Mouse (Mus musculus): Measurements from ENCODE around the gene Riox1. TPM values are rescaled to one million over a fixed set of nuclear protein-coding genes. Genes with fewer than 3 reads are reported as not detected.
"Not testable (repeated sequence)": the region's sequence is repeated elsewhere in the genome, so short reads cannot be mapped to it uniquely, and the experiment has no call there.

The Riox1 gene
- polyA plus RNA-seq, 1 experiment from 2014 or later = 6.9 TPM

GRCm38 (mm10) chr12:83989378-83989777 lies 39.0 kb downstream of the Riox1 start:
- 96% methylated on average over 4 of the region's 4 CpGs for WGBS

DNA sequence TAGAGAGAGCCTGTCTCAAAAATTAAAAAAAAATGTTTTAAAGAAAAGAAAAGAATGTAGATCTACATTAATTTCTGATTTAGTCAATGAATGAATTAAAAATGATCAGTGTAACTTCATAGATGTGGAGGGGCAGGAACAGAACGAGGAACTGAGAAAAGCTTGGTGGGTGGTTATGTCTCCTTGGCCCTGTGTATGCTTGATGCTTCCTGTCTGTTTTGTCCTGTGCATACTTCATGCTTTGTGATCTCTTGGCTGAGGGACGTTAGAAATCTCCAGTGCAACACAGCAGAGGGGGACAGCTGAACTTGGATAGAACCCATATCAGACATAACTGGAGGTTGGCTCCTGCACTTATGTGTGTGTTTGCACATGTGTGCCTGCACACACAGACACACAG lies 46.8 kb downstream of the Riox1 start:
- 58% methylated on average over 2 of the region's 2 CpGs for WGBS
- no peak overlapping the region for H3K4me3 ChIP-seq (ENCODE audit: low read depth, low read length)
- no peaks in the 10 kb centered on the region for H3K9me3 ChIP-seq (ENCODE audit: control insufficient read depth, low read length)
- H3K36me3 ChIP-seq (ENCODE audit: control insufficient read depth, insufficient read depth, low read length) = peaks cover 4% of the 10 kb centered on the region; the same call in 1 of the 2 replicates
- H3K27me3 ChIP-seq (ENCODE audit: control insufficient read depth, insufficient read depth, low read length) = no peaks in the 10 kb centered on the region
- DNase-seq (ENCODE audit: low spot score) = no peak
- no peak for TF ChIP-seq EP300 (optimal IDR thresholded peaks at IDR 0.05)
- 0 out of 2 replicates have a peak, but pooled peaks cover 2% of the 10 kb centered on the region for H3K4me1 ChIP-seq (replicated peaks; ENCODE audit: control insufficient read depth, insufficient read depth)
- no peak for ATAC-seq (ENCODE audit: low FRiP score, low TSS enrichment)
- no peak overlapping the region for H3K27ac ChIP-seq (replicated peaks)
- no peak overlapping the region for H3K9ac ChIP-seq (ENCODE audit: low read length)
- H3K4me2 ChIP-seq (replicated peaks; ENCODE audit: low read depth) = no peak overlapping the region

More at GRCm38 (mm10) chr12:83989378-83989777, 39.0 kb downstream of the Riox1 start:
- Histone ChIP-seq H3K27ac (replicated peaks) (no peak overlapping the region), H3K27me3 (ENCODE audit: control insufficient read depth, insufficient read depth, low read length) (no peaks in the 10 kb centered on the region), H3K36me3 (ENCODE audit: control insufficient read depth, insufficient read depth, low read length) (peaks cover 4% of the 10 kb centered on the region; the same call in 1 of the 2 replicates), H3K4me1 (replicated peaks; ENCODE audit: control insufficient read depth, insufficient read depth) (no peaks in the 10 kb centered on the region), H3K9me3 (ENCODE audit: control insufficient read depth, low read length) (no peaks in the 10 kb centered on the region), H3K4me2 (replicated peaks; ENCODE audit: low read depth) (no peak overlapping the region), H3K4me3 (ENCODE audit: low read depth, low read length) (no peak overlapping the region), H3K9ac (ENCODE audit: low read length) (no peak overlapping the region)
- TF ChIP-seq EP300 (optimal IDR thresholded peaks at IDR 0.05) (no peak), CTCF (IDR thresholded peaks at IDR 0.05; ENCODE audit: low read depth) (peak; percentile 47)
- DNase-seq (ENCODE audit: low spot score) (no peak), ATAC-seq (ENCODE audit: low FRiP score, low TSS enrichment) (no peak)

DNA sequence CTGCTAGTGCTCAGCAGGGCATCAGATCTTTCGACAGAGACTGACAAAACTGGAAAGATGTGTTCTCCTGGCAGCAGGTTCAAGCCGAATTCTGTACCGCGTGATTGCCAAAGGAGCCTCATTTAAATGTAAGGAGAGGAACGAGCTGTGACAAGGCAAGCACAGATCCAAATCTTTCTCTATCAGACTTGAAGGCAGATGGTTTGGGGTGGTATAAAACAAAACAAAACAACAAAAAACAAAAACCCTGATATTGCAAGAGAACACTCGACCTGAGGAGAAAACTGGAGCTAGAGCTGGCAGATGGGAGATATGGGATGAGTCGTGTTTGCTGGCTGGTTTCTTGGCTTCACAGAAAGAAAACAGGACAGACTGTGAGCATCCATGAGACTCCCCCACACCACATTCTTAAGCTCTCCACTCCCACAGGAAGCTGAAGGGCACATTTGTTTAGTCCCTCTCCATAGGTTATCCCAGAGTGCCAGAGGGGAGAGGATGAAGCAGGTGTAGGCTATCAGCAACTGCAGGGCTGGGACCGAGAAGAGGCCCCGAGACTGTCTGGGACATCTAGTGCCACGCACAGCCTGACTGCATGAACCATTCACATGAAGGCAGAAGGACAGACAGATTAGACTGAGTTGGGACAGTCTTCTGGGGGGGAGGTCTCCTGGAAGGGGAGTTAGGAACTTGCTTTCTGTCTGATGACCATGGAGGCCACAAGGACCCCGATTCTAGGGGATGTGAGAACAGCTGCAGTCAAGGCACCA lies 48.1 kb downstream of the Riox1 start:
- ATAC-seq (ENCODE audit: low FRiP score, low TSS enrichment) (no peak; the same call in 1 of the 2 replicates), DNase-seq (ENCODE audit: low spot score) (no peak)
- Histone ChIP-seq H3K4me2 (replicated peaks; ENCODE audit: low read depth) (no peak overlapping the region), H3K9ac (ENCODE audit: low read length) (no peak overlapping the region), H3K4me1 (replicated peaks; ENCODE audit: control insufficient read depth, insufficient read depth) (0 out of 2 replicates have a peak, but pooled peaks cover 2% of the 10 kb centered on the region), H3K9me3 (ENCODE audit: control insufficient read depth, low read length) (no peaks in the 10 kb centered on the region), H3K27ac (replicated peaks) (peak overlapping the region; percentile 83), H3K27me3 (ENCODE audit: control insufficient read depth, insufficient read depth, low read length) (no peaks in the 10 kb centered on the region), H3K4me3 (ENCODE audit: low read depth, low read length) (no peak overlapping the region), H3K36me3 (ENCODE audit: control insufficient read depth, insufficient read depth, low read length) (no peaks in the 10 kb centered on the region; the same call in 1 of the 2 replicates)
- TF ChIP-seq CTCF (IDR thresholded peaks at IDR 0.05; ENCODE audit: low read depth) (no peak), EP300 (optimal IDR thresholded peaks at IDR 0.05) (no peak)
- whole genome bisulfite sequencing = 38% methylated on average over 11 of the region's 11 CpGs

- H3K27me3 ChIP-seq (ENCODE audit: control insufficient read depth, insufficient read depth, low read length); H3K4me1 ChIP-seq (replicated peaks; ENCODE audit: control insufficient read depth, insufficient read depth); H3K9ac ChIP-seq (ENCODE audit: low read length); H3K4me2 ChIP-seq (replicated peaks; ENCODE audit: low read depth); H3K4me3 ChIP-seq (ENCODE audit: low read depth, low read length); H3K36me3 ChIP-seq (ENCODE audit: control insufficient read depth, insufficient read depth, low read length); H3K9me3 ChIP-seq (ENCODE audit: control insufficient read depth, low read length): not testable (repeated sequence)
- peak; percentile 87 for DNase-seq (ENCODE audit: low spot score)
- peak overlapping the region; percentile 45 for H3K27ac ChIP-seq (replicated peaks)
- WGBS = 23% methylated on average over 8 of the region's 8 CpGs
- peak; percentile 85 for ATAC-seq (ENCODE audit: low FRiP score, low TSS enrichment)
Observed at GRCm38 (mm10) chr12:83999237-83999636, 48.8 kb downstream of the Riox1 start.

DNA sequence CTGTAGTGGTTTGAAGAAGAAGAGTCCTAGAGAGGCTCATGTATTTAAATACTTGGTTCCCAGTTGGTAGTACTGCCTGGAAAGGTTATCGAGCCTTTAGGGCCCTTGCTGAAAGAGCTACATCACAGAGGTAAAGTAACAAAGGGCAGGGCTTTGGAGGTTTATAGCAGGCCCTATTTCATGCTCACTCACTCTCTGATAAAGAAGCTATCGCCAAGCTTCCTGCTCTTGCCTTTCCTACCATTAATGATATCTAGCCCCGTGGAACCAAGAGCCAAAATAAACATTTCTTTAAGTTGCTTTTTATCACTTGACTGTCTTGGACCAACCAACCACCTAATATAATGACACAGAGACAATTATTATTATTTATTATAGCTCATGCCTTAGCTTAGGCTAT lies 50.0 kb downstream of the Riox1 start:
- 50% methylated on average over 3 of the region's 3 CpGs for WGBS

More for the DNA sequence above, 50.0 kb downstream of the Riox1 start:
- no peaks in the 10 kb centered on the region for H3K27me3 ChIP-seq (ENCODE audit: control insufficient read depth, insufficient read depth, low read length)
- TF ChIP-seq CTCF (IDR thresholded peaks at IDR 0.05; ENCODE audit: low read depth) = no peak
- no peak for TF ChIP-seq EP300 (optimal IDR thresholded peaks at IDR 0.05)
- H3K9me3 ChIP-seq (ENCODE audit: control insufficient read depth, low read length) = no peaks in the 10 kb centered on the region
- 0 out of 2 replicates have a peak, but pooled peaks cover 2% of the 10 kb centered on the region for H3K4me1 ChIP-seq (replicated peaks; ENCODE audit: control insufficient read depth, insufficient read depth)
- H3K27ac ChIP-seq (replicated peaks) = no peak overlapping the region
- no peak overlapping the region for H3K9ac ChIP-seq (ENCODE audit: low read length)
- no peak overlapping the region for H3K4me3 ChIP-seq (ENCODE audit: low read depth, low read length)
- H3K4me2 ChIP-seq (replicated peaks; ENCODE audit: low read depth) = no peak overlapping the region
- ATAC-seq (ENCODE audit: low FRiP score, low TSS enrichment) (no peak), DNase-seq (ENCODE audit: low spot score) (no peak)
- no peaks in the 10 kb centered on the region for H3K36me3 ChIP-seq (ENCODE audit: control insufficient read depth, insufficient read depth, low read length)

Other genes with a start within 250 kb of the Riox1 start
- 2.1 and 2.5 TPM in 2 replicates for gene Papln, start 187.0 kb upstream of the Riox1 start, polyA plus RNA-seq (2015; fragmentation: Nextera tagmentation; extraction: Ambion mirVana)
- gene Numb, start 28.7 kb upstream of the Riox1 start, polyA plus RNA-seq (2015; fragmentation: Nextera tagmentation; extraction: Ambion mirVana) = 19.9 and 22.6 TPM in 2 replicates
- 0.06 TPM in 1 of 2 replicates, not detected in the other for gene Heatr4, start 34.2 kb downstream of the Riox1 start, polyA plus RNA-seq (2015; fragmentation: Nextera tagmentation; extraction: Ambion mirVana)
- gene Acot2, start 37.3 kb downstream of the Riox1 start, polyA plus RNA-seq (2015; fragmentation: Nextera tagmentation; extraction: Ambion mirVana) = 45.6 and 47.2 TPM in 2 replicates
- 135 and 144 TPM in 2 replicates for gene Acot1, start 58.9 kb downstream of the Riox1 start, polyA plus RNA-seq (2015; fragmentation: Nextera tagmentation; extraction: Ambion mirVana)
- gene Acot4, start 87.8 kb downstream of the Riox1 start, polyA plus RNA-seq (2015; fragmentation: Nextera tagmentation; extraction: Ambion mirVana) = 1.2 and 1.3 TPM in 2 replicates
- not detected in 2 replicates for gene Gm49366, start 88.3 kb downstream of the Riox1 start, polyA plus RNA-seq (2015; fragmentation: Nextera tagmentation; extraction: Ambion mirVana)
- 0.30 and 0.53 TPM in 2 replicates for gene Acot3, start 101.5 kb downstream of the Riox1 start, polyA plus RNA-seq (2015; fragmentation: Nextera tagmentation; extraction: Ambion mirVana)
- gene Acot5, start 118.7 kb downstream of the Riox1 start, polyA plus RNA-seq (2015; fragmentation: Nextera tagmentation; extraction: Ambion mirVana) = 0.16 TPM in 2 replicates
- gene Acot6, start 150.0 kb downstream of the Riox1 start, polyA plus RNA-seq (2015; fragmentation: Nextera tagmentation; extraction: Ambion mirVana) = 1.3 TPM in 2 replicates
- 1.2 and 1.7 TPM in 2 replicates for gene Dnal1, start 163.8 kb downstream of the Riox1 start, polyA plus RNA-seq (2015; fragmentation: Nextera tagmentation; extraction: Ambion mirVana)
- gene Pnma1, start 197.9 kb downstream of the Riox1 start, polyA plus RNA-seq (2015; fragmentation: Nextera tagmentation; extraction: Ambion mirVana) = 0.48 and 0.49 TPM in 2 replicates